Mouse (Mus musculus) cerebellum, postnatal 10 days (tissue): ENCODE measurements around the gene Coq6.
"Not testable (repeated sequence)": the region's sequence is repeated elsewhere in the genome, so short reads cannot be mapped to it uniquely, and the experiment has no call there.

Experiments used
- DNase-seq, 2 experiments: peaks; one replicate each; pipeline ENCODE4 v3.0.0; 2021; ENCODE audit warnings: mixed read lengths in 2 of 2

The Coq6 gene

DNA sequence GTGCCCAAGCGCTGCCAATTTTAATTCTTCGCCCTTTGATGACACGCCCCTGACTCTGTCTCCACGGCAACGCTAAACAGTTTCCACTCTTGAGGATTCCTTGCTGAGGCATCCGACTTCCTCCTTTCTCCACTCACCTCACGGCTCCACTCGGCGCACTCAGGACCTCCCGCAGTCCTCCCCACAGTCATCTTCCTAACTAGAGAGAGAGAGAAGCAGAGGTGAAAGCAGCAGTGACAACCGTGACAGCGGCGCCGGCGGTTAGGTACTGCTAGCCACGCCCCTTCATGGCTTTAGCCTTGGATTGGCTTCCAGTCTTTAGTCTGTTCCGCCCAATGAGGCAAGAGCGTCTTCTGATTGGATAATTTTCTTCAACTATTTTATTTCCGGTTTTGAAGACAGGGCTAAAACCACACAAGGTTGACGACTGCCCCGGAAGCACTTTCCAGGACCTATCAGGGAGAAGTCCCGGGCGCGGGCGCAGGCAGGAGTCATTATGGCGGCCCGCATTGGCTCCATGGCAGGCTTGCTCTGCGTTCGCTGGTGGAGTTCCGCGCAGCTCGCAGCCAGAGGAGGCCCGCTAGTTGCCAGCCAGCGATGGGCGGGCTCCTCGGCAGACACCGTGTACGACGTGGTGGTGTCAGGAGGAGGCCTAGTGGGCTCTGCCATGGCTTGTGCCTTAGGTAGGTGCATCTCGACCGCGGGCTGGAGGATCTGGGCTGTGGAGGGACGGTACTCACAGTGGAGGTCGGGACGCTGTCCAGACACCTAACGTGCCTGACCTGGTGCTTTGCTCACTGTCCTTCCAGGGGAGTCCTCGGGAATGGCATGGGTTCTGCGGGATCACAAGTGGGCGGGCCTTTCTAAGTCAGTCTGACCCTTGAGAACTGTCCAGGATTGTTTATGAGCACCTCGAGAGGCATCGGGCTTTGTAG, at the start of gene Coq6, which contains the start of gene Fam161b:
Gene Coq6, plus strand, starts transcription at position 103 of the 935 bp plus-strand sequence.
Gene Fam161b, minus strand, starts transcription at position 279 of the 935 bp plus-strand sequence.
- peak; percentile 96 to 97 for DNase-seq

DNA sequence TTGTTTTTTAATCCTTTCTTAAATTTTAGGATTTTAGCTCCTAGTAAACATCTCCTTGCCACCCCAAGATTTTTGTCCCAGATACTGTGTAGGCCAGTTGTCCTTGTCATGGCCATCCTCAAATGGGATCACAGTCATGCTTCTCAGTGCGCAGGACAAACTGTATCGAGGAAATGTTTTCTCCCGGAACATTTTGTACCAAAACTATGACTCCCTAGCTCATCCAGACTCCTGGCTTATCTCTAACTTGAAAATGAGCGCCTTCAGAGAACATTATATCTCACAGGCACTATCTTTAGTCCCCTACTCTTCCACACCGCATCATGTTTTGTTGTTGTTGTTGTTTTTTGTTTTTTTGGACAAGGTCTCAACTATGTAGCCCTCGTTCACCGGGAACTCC, 45.5 kb upstream of the Coq6 start:
- no peak for DNase-seq

DNA sequence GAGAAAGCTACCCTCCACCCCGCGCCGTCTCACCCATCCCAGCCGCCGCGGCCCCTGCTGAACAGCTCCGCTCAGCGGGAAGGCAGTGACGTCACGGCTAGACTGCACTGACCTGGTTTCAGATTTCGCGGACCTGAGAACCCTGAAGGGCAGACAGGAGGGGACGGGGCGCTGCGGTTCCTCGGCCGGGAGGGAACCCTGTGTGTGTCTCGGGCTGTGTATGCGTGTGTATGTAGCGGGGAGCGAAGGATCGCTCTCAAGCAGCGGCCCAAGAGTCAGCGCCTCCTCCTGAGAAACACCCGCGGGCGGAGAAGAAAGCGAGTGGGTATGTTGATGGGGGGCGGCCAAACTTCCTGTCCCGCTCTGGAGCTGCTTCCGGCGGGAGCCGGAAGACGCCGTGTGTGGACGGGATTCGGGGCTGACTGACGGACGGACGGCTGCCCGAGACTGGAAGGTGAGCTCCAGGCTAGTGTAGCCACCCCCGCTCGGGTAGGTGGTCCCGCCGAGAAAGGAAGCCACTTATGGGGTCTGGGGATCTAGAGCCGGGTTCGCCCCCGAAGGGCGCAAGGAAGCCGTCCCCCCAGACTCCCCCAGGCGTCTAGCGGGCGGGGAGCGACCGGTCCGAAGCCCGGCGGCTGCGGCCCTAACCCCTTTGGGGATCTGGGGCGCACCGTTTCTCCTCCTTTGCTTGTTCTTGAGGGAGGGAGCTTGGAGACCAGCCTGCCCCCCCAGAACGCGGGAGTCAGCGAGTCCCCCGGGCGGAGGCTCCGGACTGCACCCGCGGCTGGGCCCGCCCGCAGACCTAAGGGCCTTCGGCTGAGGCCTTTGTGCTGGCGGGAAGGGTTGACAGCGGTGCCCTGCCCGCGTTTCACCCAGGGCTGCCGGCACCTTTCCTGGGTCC, 44.5 kb upstream of the Coq6 start, which contains the start of gene Zfp410:
Gene Zfp410, plus strand, starts transcription at position 132 of the 901 bp plus-strand sequence.
- peak; percentile 93 for DNase-seq

DNA sequence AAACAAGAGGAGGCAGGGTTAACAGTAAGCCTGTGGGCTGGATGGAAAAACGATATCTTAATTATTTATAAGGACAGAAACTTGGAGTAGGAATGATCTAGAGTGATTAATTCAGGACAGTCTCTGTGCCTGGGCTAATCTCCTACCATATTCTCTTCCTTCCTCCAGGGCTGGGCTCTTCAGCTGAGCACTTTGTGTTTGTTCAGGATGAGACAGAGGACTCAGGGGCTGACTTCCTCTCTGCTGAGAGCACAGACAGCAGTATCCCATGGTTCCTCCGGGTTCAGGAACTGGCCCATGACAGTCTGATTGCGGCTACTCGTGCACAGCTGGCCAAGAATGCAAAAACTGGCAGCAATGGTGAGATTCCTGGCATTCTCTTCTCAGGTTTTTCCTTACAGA, 34.3 kb upstream of the Coq6 start:
- DNase-seq = no peak

DNA sequence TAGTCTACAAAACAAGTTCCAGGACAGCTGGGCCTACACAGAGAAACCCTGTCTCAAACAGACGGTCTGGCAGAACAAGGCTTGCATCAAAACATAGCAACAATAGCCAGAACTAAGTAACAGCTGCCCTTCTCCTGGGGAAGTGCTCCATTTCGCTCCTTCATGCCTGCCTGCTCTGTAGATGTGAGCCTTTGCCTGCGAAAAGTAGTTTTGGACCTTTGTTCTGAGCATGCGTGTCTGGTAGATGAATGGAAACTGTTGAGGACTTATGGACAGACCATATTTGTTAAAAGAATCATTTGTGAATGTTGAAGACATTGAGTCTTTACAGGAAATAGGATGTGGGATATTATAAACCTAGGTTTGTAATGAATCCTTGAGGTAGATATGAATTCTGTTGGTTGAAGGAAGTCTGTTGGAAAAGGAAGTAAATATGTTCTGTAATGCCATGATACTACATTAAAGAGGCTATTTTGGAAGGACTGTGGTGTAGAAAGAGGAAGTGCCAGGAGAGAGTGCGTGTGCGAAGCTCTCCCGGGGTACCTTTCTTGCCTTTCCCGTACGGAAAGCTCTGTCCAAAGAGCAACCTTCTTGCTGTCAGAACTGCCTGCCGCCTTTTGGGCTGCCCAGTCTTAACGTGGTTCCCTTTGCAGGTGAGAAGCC, 24.4 kb upstream of the Coq6 start:
- no peak for DNase-seq

DNA sequence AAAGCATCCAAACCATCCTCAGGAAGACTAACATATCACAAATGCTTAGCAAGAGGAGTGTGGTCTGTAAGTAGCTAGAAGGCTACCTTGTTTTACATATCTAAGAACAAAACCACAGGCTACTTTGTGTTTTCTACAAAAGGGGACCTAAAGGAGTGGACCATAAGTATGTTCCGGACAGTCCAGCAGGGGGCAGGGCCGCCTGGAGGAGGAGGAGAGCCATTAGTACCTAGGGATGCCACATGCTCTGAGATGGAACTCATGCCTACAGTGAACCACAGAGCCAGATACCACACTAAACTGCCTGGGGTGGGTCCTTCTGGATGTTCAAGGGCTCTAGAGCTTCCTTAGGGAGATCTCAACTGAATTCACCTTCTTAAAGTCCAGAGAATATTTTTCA, 14.3 kb upstream of the Coq6 start:
- DNase-seq = peak; percentile 27 to 43

DNA sequence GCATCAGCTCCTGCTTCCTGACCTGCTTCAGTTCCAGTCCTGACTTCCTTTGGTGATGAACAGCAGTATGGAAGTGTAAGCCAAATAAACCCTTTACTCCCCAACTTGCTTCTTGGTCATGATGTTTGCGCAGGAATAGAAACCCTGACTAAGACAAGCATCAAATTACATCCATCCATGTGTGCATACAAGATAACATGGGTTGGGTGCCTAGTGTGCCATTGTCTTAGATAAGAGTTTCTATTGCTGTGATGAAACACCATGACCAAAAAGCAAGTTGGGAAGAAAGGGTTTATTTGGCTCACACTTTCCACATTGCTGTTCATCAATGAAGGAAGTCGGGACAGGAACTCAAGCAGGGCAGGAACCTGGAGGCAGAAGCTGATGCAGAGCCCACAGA, 2.8 kb upstream of the Coq6 start:
- not testable (repeated sequence) for DNase-seq

DNA sequence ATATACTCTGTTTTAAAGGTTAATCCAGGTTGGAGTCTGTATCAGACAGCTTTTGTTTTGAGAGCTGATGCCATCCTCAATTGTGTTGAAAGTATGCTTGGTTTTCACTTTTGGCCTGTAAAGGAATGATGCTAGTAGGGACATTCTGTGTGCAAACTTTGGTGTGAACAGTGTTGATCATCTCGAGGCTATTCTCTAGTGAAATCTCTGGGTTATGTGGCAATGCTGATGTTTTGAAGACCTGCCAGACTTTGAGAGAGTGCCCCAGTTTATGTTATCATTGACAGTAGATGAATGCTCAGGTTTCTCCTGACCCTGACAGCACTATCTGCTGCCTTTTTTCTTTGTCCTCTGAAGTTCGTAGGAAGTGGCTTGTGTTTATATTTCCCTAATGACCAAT, 1.4 kb downstream of the Coq6 start:
- DNase-seq = no peak

DNA sequence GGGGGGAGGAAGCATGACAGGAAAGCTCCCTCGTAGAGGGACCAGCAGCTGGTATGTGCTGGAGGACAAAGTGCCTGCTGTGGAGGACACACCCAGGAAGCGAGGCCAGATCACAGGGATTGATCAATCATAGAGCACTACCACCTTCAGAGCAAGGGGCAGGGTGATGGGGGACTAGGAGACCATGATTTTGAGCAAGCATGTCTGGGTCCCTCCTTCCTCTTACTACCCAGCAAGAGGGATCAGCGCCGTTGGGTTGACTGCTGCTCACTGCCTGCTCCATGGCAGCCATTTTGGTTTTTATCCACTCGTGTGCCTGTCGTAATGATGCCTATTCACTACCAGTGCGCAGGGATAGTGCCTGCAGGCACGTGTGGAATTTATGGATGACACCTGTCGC, 2.8 kb downstream of the Coq6 start:
- no peak for DNase-seq

- DNase-seq = no peak
Measured at GRCm38 (mm10) chr12:84365137-84365536, 3.7 kb downstream of the Coq6 start.

GRCm38 (mm10) chr12:84366971-84367370, 5.5 kb downstream of the Coq6 start:
- peak in 1 of 2 experiments; percentile 11 for DNase-seq

- no peak for DNase-seq
Measured at GRCm38 (mm10) chr12:84371647-84372046, 10.2 kb downstream of the Coq6 start.

GRCm38 (mm10) chr12:84373831-84374481, 12.5 kb downstream of the Coq6 start:
- DNase-seq = no peak

- no peak for DNase-seq
Measured at GRCm38 (mm10) chr12:84382369-84382768, 20.9 kb downstream of the Coq6 start.

DNA sequence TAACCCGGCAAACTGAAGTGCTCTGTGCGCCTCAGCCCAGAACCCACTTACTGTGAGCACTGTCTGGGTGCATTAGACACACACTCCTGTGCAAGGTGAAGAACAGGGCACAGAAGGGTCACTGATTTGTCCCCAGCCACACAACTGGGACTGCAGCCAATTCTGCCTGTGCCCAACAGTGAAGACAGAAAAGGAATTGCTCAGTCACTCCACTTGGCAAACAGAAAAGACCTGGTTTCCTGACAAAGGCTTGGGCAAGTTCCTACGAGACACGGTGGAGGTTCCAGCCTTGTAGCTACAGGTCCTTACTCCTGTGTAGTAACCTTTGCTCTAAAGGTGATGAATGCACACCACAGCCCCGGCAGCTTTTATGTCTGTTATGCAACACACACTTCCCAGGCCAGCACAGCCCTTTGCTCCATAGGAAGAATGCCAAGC, 23.2 kb downstream of the Coq6 start:
- DNase-seq = peak; percentile 15 to 36

DNA sequence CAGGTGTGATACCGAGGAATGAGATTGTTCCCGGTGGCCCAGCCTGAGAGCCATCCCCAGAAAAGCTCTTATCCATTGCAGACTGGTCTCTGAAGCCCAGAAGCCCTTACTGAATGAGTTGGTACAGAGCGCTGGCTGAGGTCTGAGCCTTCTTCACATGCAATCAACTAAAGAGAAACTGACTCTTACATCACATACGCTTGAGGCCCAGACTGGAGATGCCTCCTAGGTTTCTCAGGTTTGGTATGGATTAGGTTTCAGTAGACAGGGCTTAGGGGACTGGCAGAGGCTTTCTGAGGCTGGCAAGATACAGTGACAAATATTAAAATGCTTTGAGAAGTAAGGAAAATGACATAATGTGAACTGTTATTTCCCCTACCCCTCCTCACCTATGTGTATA, 24.0 kb downstream of the Coq6 start:
- no peak for DNase-seq

DNA sequence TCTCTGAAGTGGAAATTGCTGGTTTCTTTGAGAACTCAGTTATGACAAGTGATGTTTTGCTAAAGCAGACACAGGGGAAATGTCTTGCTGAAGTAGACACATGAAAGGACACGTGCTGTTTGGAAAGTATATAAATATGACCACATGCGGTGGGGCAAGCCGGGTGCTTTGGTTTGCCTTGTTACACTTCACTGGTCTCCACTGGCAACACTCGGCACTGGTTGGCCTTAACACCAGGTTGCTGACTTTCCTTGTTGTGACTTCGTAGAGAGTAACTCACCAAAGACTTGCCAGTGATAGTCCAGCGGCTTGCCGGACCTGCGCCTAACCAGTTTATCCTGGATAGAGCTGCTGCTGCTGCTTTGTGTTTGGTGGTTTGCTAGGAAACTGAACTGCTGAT, 26.6 kb downstream of the Coq6 start:
- DNase-seq = no peak

GRCm38 (mm10) chr12:84388774-84389400, 27.4 kb downstream of the Coq6 start:
- DNase-seq = no peak

GRCm38 (mm10) chr12:84390336-84390735, 28.9 kb downstream of the Coq6 start:
- DNase-seq = no peak

DNA sequence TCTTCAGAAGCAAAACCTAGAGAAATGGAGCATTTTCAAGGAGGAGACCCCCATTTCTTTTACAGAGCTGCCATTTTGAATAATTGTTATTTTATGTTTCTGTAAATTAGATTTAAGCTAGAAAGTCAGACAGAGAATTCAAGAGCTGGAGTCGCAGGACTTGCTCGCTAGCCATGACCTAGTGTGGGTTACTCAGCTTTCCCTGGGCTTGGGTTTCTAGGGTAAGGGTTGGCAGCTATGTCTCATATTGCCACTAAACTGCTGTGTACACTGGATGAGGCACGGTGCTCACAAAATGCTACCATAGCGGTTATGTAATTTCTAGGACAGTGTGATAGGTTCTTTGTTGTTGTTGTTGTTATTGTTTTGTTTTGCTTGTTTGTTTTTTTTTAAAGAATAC, 31.2 kb downstream of the Coq6 start:
- no peak for DNase-seq

DNA sequence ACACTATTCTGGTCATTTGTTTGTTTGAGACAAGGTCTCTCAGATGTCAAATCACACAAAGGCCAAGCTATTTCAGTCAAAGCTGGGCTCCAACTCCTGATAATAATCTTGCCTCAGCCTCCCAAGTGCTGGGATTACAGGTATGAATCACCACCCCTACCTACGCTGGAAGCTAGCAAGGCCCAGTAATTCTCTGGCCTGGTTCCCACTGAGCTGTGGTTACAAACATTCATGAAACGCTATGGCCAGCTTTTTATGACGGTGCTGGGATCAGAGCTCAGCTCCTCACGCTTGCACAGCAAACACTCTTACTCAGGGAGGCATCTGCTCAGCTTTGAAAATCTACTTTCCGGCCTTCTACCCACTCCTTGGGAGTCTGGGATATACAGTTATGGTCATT, 32.4 kb downstream of the Coq6 start:
- DNase-seq = no peak
